Mouse (Mus musculus) C2C12 (cell line): ENCODE measurements at regions not wholly inside any gene's neighbourhood (a gene's known extent, or its start where the extent isn't known, plus 50 kb on each side); places are given as distances from the start of the nearest gene placed in this dataset.

Source experiments
- CEBPB ChIP-seq: IDR thresholded peaks from one replicate; pipeline ENCODE4 v1.6.1; 2011; ENCODE audit warnings: low read depth, mild to moderate bottlenecking, control low read depth, moderate library complexity
- CTCF ChIP-seq: IDR thresholded peaks from one replicate; pipeline ENCODE4 v1.5.1; 2011; ENCODE audit not compliant: control insufficient read depth, insufficient read depth, insufficient read length
- MAX ChIP-seq: IDR thresholded peaks from one replicate; pipeline ENCODE4 v1.6.1; 2011; ENCODE audit warnings: mild to moderate bottlenecking, control low read depth

GRCm38 (mm10) chr14:105823129-105823528 lies 73.5 kb downstream of the Spry2 start:
- no peak for TF ChIP-seq CTCF
- no peak for TF ChIP-seq CEBPB
- no peak for TF ChIP-seq MAX
